Mouse (Mus musculus): ENCODE measurements around the gene Kdm5b.

Gene Kdm5b

DNA sequence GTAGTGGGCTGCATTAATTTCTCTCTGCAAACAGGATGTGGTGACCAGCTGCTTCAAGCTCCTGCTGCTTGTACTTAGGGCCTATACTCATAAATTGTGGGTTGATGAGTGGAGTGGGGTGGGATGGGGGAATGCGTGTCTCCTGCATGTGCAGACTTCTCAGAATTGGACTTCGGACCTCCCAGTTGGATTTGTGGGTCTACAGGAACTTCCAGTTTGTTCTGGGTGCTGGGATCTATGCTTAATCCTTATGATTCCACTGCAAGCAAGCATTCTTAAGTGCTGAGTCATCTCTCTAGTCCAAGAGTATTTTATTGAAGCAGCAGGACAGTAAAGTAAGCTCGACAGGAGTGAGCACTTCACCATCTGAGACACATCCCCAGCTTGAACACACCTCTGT, 23.6 kb downstream of the Kdm5b start:
- DNase-seq (ENCODE audit: low read depth, low spot score) = no peak

DNA sequence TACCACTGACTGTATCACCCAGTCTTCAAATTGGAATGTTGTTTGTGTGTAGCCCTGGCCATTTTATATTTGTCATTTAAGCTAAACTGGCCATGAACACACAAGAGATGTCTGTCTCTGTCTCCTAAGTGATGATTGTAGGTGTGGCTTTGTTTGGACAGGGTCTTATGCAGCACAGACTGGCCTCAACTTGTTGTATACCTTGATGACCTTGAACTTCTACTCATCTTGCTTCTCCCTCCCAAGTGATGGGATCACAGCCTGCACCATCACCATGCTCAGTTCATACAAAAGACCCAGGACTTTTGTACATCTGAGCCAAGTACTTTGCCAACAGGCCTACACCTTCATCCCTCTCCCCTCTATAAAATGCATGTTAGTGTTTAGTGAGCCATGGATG, 29.7 kb downstream of the Kdm5b start:
- DNase-seq (ENCODE audit: low read depth, low spot score) = no peak

DNA sequence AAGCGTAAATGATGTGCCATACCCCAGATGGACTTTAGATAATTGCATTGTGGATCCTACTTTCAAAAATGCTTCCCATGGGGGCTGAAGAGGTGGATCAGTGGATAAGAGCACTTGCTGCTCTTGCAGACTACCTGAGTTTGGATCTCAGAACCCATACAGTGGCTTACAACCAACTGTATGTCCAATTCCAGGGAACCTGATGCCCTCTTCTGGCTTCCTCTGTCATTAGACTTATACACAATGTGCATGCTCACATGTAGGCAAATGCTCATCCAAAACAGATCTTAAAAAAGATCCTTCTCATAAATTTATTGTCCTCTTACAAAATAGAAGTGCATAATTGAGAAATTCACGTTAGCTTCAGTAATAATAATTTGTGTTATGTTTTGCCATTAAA, 31.8 kb downstream of the Kdm5b start:
- DNase-seq (ENCODE audit: low read depth, low spot score) = no peak

DNA sequence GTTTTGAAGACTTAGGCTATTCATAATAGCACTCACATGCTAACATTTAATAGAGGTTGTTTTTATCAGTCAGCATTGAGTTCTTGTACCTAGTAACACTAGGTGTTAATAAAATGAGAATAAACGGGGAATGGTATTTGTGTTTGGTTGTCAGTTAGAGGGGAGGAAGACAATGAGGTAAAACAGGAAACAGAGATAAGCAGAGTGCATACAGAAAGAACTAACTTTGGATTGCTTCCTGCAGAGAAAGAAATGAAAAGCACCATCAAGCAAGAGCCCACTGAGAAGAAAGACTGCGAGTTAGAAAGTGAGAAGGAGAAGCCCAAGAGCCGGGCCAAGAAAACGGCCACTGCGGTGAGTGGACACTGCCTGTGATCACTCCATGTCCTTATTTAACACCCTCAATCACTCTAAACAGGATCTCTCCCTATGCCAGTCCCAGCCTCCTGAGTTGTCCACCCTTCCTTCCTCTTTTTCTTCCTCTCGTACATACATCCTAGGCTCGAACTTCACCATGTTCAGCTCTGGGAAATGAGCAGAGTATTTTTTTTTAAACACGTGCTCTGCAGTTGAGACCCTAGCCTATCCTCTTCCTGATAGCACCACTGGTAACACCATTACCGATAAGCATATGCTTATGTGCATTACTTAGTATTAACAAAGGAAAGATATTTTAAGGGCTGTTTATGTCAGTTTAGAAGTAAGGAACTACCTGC, 37.5 kb downstream of the Kdm5b start:
- no peak for DNase-seq (ENCODE audit: low read depth, low spot score)

GRCm38 (mm10) chr1:134604086-134604485, 44.1 kb downstream of the Kdm5b start:
- DNase-seq (ENCODE audit: low read depth, low spot score) = no peak

GRCm38 (mm10) chr1:134605670-134606069, 45.7 kb downstream of the Kdm5b start:
- DNase-seq (ENCODE audit: low read depth, low spot score) = no peak

- no peak for DNase-seq (ENCODE audit: low read depth, low spot score)
Measured at GRCm38 (mm10) chr1:134606381-134606780, 46.4 kb downstream of the Kdm5b start.

GRCm38 (mm10) chr1:134607279-134607678, 47.3 kb downstream of the Kdm5b start:
- no peak for DNase-seq (ENCODE audit: low read depth, low spot score)

DNA sequence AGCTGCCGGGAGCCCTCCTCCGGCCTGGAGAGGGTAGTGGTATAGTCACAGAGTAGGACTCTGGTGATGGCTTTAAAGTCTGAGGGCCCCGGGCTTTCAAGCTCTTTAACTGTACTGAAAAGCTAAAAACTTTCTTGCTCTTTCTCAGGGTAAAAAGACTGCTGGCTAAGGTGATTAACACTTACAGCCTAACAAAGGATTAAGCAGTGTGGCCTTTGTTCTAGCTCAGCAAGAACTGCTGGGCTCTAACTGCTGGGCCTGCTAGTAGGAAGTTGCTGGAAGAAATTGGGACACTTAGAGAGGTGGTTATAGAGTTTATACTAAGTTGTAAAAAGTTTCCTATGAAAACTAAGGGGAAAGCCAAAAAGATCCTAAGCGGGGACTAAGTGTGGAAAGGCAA, 49.2 kb downstream of the Kdm5b start:
- DNase-seq (ENCODE audit: low read depth, low spot score) = no peak

GRCm38 (mm10) chr1:134614554-134614953, 54.6 kb downstream of the Kdm5b start:
- no peak for DNase-seq (ENCODE audit: low read depth, low spot score)

GRCm38 (mm10) chr1:134614988-134615387, 55.0 kb downstream of the Kdm5b start:
- DNase-seq (ENCODE audit: low read depth, low spot score) = no peak

- no peak for DNase-seq (ENCODE audit: low read depth, low spot score)
Measured at GRCm38 (mm10) chr1:134617656-134618055, 57.7 kb downstream of the Kdm5b start.

DNA sequence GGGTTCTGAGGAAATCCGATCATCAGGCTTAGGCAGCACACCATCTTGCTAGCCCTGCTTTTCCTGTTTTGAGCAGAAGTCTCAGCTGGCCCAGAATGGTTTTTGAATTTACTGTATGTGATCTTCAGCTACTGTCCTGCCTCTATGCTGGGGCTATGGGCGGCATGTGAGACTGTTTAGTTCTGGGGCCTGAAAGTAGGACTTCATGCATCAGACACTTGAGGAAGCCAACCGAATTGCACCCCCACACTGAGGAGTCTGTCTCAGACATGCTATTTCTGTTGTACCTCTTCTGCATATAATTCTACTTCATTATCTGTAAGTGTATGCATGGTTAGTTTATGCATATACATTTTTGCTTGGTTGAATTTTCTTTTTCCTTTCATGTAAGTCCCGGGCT, 65.4 kb downstream of the Kdm5b start:
- DNase-seq (ENCODE audit: low read depth, low spot score) = no peak

- no peak for DNase-seq (ENCODE audit: low read depth, low spot score)
Measured at GRCm38 (mm10) chr1:134629455-134629854, 69.5 kb downstream of the Kdm5b start.

DNA sequence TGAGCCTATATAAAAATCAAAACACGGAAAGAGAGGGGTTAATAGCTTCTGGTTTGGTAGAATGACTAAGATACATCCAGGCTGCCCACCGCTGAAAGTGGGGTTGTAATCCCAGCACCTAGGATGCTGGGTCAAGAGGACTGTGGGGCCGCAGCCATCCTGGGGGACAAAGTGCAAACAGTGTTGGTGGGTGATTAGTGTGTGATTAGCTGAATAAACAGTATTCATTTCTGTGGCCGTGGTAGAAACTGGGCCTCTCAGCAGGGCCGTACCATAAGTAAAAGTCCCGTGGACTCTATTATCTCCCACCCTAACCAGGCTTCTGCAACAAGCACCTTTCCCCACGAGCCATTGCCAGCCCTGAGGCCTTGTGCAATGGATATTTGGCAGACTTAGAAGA, 74.3 kb downstream of the Kdm5b start:
- DNase-seq (ENCODE audit: low read depth, low spot score) = no peak

- no peak for DNase-seq (ENCODE audit: low read depth, low spot score)
Measured at GRCm38 (mm10) chr1:134636245-134636644, 76.3 kb downstream of the Kdm5b start.

GRCm38 (mm10) chr1:134636684-134637083, 76.7 kb downstream of the Kdm5b start:
- DNase-seq (ENCODE audit: low read depth, low spot score) = no peak

- DNase-seq (ENCODE audit: low read depth, low spot score) = no peak
Measured at GRCm38 (mm10) chr1:134638041-134638440, 78.1 kb downstream of the Kdm5b start.

DNA sequence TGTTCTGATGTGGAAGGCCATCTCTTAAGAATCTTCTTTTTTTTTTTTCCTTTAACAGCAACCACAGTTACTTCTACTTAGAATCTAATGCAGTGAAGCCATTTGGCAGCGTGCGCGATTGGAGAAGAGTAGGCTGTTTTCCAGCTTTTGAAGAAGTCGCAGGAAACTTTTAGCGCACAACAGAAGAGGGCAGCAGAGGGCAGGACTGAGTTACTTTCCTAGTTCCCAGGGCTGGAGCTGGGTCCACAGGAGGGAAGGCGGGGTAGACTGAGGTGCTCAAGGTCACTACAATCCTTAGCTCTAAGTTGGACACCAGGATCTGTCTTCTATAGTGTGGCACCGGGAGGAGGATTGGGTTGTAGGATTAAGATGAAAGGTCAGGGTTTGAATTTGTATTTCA, 78.6 kb downstream of the Kdm5b start:
- peak; percentile 25 for DNase-seq (ENCODE audit: low read depth, low spot score)

GRCm38 (mm10) chr1:134639460-134639859, 79.5 kb downstream of the Kdm5b start:
- no peak for DNase-seq (ENCODE audit: low read depth, low spot score)

- no peak for DNase-seq (ENCODE audit: low read depth, low spot score)
Measured at GRCm38 (mm10) chr1:134641507-134641906, 81.5 kb downstream of the Kdm5b start.

- no peak for DNase-seq (ENCODE audit: low read depth, low spot score)
Measured at GRCm38 (mm10) chr1:134643702-134644101, 83.7 kb downstream of the Kdm5b start.

DNA sequence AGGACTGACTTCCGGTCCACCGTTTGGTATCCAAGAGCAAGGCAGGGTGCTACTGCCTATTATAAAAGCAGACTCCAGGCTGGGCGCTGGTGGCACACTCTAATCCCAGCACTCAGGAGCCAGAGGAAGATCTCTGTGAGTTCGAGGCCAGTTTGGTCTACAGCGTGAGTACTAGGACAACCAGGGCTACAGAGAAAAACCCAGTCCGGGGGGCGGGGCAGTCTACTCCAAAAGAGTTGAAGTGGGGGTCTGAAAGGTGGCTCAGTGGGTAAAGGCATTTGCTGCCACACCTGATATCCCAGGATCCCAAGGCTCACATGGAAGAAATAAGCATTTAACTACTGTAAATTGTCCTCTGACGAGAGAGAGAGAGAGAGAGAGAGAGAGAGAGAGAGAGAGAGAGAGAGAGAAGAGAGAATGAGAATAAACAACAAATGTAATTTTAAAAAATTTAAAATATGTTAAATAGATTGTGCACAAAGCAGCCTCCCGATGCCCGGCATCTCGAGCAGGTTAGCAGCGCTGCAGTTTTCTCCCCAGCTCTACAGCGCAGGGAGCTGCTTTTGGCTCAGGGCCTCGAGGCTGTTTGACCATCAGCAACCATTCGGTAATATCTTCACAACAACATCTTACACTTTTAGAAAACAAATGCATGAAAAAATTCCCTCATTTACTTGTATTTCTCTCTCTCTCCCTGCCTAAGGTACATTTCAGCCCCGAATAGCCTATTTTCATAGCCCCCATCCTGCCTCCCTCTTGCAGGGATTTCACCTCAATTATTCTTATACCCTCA, 85.6 kb downstream of the Kdm5b start:
- no peak for DNase-seq (ENCODE audit: low read depth, low spot score)

Measured in retina, postnatal 7 days (tissue).